Mouse (Mus musculus): ENCODE measurements around the gene Spp1. TPM values are rescaled to one million over a fixed set of nuclear protein-coding genes. Genes with fewer than 3 reads are reported as not detected.

Spp1 gene
- polyA plus RNA-seq (2015; fragmentation: Nextera tagmentation; extraction: Ambion mirVana): 11.1 and 11.3 TPM in 2 replicates

GRCm38 (mm10) chr5:104434835-104435301, at the start of gene Spp1:
Gene Spp1 (plus strand): TSS chr5:104435118.
- no peak for ATAC-seq (ENCODE audit: low FRiP score, low read depth)
- Histone ChIP-seq H3K36me3 (no peaks in the 10 kb centered on the region), H3K4me2 (replicated peaks) (no peak within 1 kb of the TSS), H3K9me3 (no peaks in the 10 kb centered on the region), H3K27ac (no peak within 1 kb of the TSS), H3K4me1 (0 out of 2 replicates have a peak, but pooled peaks cover 2% of the 10 kb centered on the region), H3K27me3 (no peaks in the 10 kb centered on the region), H3K9ac (no peak within 1 kb of the TSS), H3K4me3 (no peak within 1 kb of the TSS)
- 60% methylated on average over 7 of the region's 7 CpGs for WGBS

DNA sequence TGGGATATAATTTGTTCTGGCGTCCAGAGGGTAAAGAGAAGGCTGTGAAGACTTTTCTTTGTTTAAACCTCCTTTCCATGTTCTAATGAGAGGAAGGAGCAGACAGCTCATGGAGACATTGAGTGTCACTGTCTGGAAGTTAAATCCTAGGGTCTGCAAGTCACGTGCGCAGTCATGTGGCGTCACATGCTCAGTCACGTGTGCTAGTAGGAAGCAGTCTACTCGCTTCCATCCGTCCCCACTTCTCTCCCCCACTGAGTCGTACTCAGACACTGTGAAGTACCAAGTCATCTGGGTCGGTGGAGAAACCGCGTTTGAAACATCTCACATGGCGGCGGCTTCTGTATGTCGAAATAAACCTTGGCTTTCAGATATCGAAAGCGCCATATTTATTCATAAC, 49.4 kb upstream of the Spp1 start:
- H3K4me3 ChIP-seq: no peak overlapping the region
- no peak overlapping the region for H3K4me2 ChIP-seq (replicated peaks)
- no peaks in the 10 kb centered on the region for H3K27me3 ChIP-seq
- no peak for ATAC-seq (ENCODE audit: low FRiP score, low read depth)
- no peaks in the 10 kb centered on the region for H3K9me3 ChIP-seq
- H3K27ac ChIP-seq: no peak overlapping the region
- H3K4me1 ChIP-seq: no peaks in the 10 kb centered on the region
- no peaks in the 10 kb centered on the region for H3K36me3 ChIP-seq
- no peak overlapping the region for H3K9ac ChIP-seq
- 89% methylated on average over 16 of the region's 16 CpGs for WGBS

- no peak overlapping the region for H3K9ac ChIP-seq
- H3K36me3 ChIP-seq: no peaks in the 10 kb centered on the region
- H3K27ac ChIP-seq: no peak overlapping the region
- WGBS: 70% methylated on average over 5 of the region's 5 CpGs
- no peak overlapping the region for H3K4me2 ChIP-seq (replicated peaks)
- H3K4me1 ChIP-seq: no peaks in the 10 kb centered on the region
- no peaks in the 10 kb centered on the region for H3K9me3 ChIP-seq
- H3K4me3 ChIP-seq: no peak overlapping the region
- no peaks in the 10 kb centered on the region for H3K27me3 ChIP-seq
- no peak for ATAC-seq (ENCODE audit: low FRiP score, low read depth)
Measured at GRCm38 (mm10) chr5:104386908-104387307, 48.0 kb upstream of the Spp1 start.

DNA sequence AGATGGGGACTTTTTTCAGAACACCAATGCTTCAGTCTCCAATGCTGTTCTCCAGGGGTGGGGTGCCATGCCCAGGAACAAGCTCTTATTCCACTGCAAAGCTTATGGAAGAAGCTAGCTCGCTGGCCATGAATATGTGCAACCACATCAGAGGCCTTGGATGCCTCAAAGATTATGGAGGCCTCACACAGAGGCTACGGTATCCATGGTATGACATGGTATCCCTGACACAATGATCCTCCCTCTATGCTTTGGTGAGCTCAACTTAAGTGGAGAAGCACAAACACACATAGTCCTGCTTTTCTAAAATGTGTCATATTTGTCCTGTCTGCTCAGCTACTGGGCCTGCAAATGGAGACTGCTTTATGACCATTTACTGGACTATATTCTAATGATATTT, 44.0 kb upstream of the Spp1 start:
- no peaks in the 10 kb centered on the region for H3K4me1 ChIP-seq
- H3K4me2 ChIP-seq (replicated peaks): no peak overlapping the region
- H3K27me3 ChIP-seq: no peaks in the 10 kb centered on the region
- no peak for ATAC-seq (ENCODE audit: low FRiP score, low read depth)
- H3K36me3 ChIP-seq: no peaks in the 10 kb centered on the region
- no peak overlapping the region for H3K9ac ChIP-seq
- H3K27ac ChIP-seq: no peak overlapping the region
- no peak overlapping the region for H3K4me3 ChIP-seq
- H3K9me3 ChIP-seq: no peaks in the 10 kb centered on the region
- 83% methylated on average over 2 of the region's 2 CpGs for WGBS

GRCm38 (mm10) chr5:104392784-104393183, 42.1 kb upstream of the Spp1 start:
- Histone ChIP-seq H3K27ac (no peak overlapping the region), H3K4me2 (replicated peaks) (no peak overlapping the region), H3K4me3 (no peak overlapping the region), H3K9ac (no peak overlapping the region), H3K27me3 (no peaks in the 10 kb centered on the region), H3K36me3 (no peaks in the 10 kb centered on the region), H3K4me1 (no peaks in the 10 kb centered on the region), H3K9me3 (no peaks in the 10 kb centered on the region)
- 74% methylated on average over 5 of the region's 5 CpGs for WGBS
- no peak for ATAC-seq (ENCODE audit: low FRiP score, low read depth)

DNA sequence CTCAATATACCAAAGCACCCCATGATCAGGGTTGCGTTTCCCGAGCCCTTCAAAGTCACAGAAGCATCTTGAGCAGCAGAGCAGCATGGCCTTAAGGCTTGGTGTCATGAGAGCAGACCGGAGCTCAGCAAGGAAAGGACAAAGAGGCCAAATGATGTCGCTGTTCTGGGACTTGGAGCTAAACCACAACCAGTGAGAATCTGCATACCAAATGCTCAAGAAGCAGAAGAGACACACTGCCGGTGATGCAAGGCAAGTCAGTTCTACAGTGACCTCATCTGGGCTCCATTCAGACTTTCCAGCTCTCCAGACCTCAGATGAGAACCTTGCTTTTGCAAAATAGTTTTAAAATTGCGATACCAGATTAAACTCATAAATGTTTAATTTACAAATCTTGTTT, 38.6 kb upstream of the Spp1 start:
- Histone ChIP-seq H3K27ac (no peak overlapping the region), H3K27me3 (no peaks in the 10 kb centered on the region), H3K4me1 (peaks cover 10% of the 10 kb centered on the region), H3K9ac (no peak overlapping the region), H3K36me3 (no peaks in the 10 kb centered on the region), H3K9me3 (no peaks in the 10 kb centered on the region), H3K4me2 (replicated peaks) (no peak overlapping the region), H3K4me3 (no peak overlapping the region)
- ATAC-seq (ENCODE audit: low FRiP score, low read depth): no peak
- WGBS: 79% methylated on average over 6 of the region's 6 CpGs

DNA sequence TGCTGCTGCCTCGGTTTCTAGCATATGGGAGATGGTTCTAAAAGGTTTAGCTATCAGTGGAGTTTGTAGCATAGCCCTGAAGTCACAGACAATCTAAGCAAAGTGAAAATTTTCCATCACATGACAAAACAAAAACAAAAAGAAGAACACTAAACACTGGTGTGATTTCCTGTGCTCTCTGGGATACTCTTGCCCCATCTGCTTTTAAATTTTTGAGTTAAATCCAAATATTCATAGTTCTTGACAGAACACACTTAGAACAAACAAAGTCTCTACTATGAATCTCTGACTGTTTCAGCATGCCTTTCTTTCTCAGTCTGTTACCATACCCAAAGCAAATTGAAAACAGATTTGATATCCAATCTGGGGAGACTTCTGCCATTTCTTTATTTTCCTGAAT, 36.9 kb upstream of the Spp1 start:
- H3K36me3 ChIP-seq: no peaks in the 10 kb centered on the region
- H3K4me1 ChIP-seq: peaks cover 10% of the 10 kb centered on the region
- H3K27me3 ChIP-seq: no peaks in the 10 kb centered on the region
- no peak for ATAC-seq (ENCODE audit: low FRiP score, low read depth)
- no peak overlapping the region for H3K27ac ChIP-seq
- H3K4me3 ChIP-seq: no peak overlapping the region
- WGBS: 73% methylated on average over 1 of the region's 1 CpGs
- H3K9me3 ChIP-seq: no peaks in the 10 kb centered on the region
- no peak overlapping the region for H3K4me2 ChIP-seq (replicated peaks)
- H3K9ac ChIP-seq: no peak overlapping the region

GRCm38 (mm10) chr5:104399291-104399950, 35.5 kb upstream of the Spp1 start:
- Histone ChIP-seq H3K4me2 (replicated peaks) (no peak overlapping the region), H3K9me3 (no peaks in the 10 kb centered on the region), H3K4me1 (peaks cover 12% of the 10 kb centered on the region), H3K27ac (no peak overlapping the region), H3K36me3 (no peaks in the 10 kb centered on the region), H3K4me3 (no peak overlapping the region), H3K27me3 (no peaks in the 10 kb centered on the region), H3K9ac (no peak overlapping the region)
- no peak for ATAC-seq (ENCODE audit: low FRiP score, low read depth)
- WGBS: 30% methylated on average over 9 of the region's 9 CpGs

DNA sequence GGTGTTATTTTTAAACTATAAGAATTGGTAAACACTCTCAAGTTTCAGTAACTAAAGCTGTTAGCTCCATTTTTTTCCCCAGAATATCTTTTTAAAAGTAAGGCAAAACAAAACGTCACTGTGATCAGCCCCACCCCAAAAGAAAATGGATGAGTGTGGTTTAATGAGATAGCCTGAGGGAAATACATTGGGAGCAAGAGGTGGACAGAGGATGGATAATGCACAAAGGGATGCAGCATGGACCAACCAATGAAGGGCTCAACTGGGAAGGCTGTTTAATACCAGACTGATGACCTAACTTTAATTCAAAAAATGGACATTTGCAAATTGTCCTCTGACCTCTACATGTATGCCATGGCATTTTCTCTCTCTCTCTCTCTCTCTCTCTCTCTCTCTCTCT, 34.9 kb upstream of the Spp1 start:
- WGBS: 26% methylated on average over 1 of the region's 1 CpGs
- no peak overlapping the region for H3K4me2 ChIP-seq (replicated peaks)
- ATAC-seq (ENCODE audit: low FRiP score, low read depth): no peak
- no peaks in the 10 kb centered on the region for H3K27me3 ChIP-seq
- no peak overlapping the region for H3K27ac ChIP-seq
- H3K4me1 ChIP-seq: peaks cover 15% of the 10 kb centered on the region
- H3K4me3 ChIP-seq: no peak overlapping the region
- H3K9ac ChIP-seq: no peak overlapping the region
- no peaks in the 10 kb centered on the region for H3K9me3 ChIP-seq
- no peaks in the 10 kb centered on the region for H3K36me3 ChIP-seq

GRCm38 (mm10) chr5:104402651-104403050, 32.3 kb upstream of the Spp1 start:
- H3K4me3 ChIP-seq: no peak overlapping the region
- H3K27ac ChIP-seq: no peak overlapping the region
- WGBS: 44% methylated on average over 3 of the region's 3 CpGs
- no peaks in the 10 kb centered on the region for H3K9me3 ChIP-seq
- ATAC-seq (ENCODE audit: low FRiP score, low read depth): no peak
- no peaks in the 10 kb centered on the region for H3K27me3 ChIP-seq
- H3K4me2 ChIP-seq (replicated peaks): no peak overlapping the region
- no peaks in the 10 kb centered on the region for H3K36me3 ChIP-seq
- no peak overlapping the region for H3K9ac ChIP-seq
- H3K4me1 ChIP-seq: peaks cover 31% of the 10 kb centered on the region

GRCm38 (mm10) chr5:104403351-104403750, 31.6 kb upstream of the Spp1 start:
- H3K4me1 ChIP-seq: peaks cover 37% of the 10 kb centered on the region
- no peak overlapping the region for H3K9ac ChIP-seq
- 65% methylated on average over 3 of the region's 3 CpGs for WGBS

DNA sequence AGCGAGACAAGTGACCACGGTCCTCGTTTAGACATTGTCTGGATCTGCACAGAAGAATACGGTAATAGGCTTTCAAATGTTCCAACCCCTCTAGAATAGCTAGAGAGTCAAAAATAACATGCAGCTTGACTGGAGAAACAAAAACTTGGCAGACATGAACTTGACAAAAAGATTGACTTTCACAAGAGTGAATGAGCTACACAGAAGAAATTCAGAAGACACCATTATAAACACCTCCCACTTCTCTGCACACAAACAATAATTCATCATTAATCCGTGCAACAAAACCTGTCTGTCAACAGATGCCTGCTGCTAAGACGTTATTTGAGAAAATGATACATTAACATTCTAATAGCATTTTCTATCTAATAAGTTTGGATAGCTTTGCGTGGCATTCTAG, 30.4 kb upstream of the Spp1 start:
- Histone ChIP-seq H3K27ac (no peak overlapping the region), H3K9me3 (no peaks in the 10 kb centered on the region), H3K4me2 (replicated peaks) (no peak overlapping the region), H3K9ac (no peak overlapping the region), H3K4me1 (peaks cover 31% of the 10 kb centered on the region), H3K36me3 (no peaks in the 10 kb centered on the region), H3K27me3 (no peaks in the 10 kb centered on the region), H3K4me3 (no peak overlapping the region)
- WGBS: 80% methylated on average over 7 of the region's 7 CpGs
- no peak for ATAC-seq (ENCODE audit: low FRiP score, low read depth)

More at GRCm38 (mm10) chr5:104403351-104403750, 31.6 kb upstream of the Spp1 start:
- no peak overlapping the region for H3K4me3 ChIP-seq
- no peaks in the 10 kb centered on the region for H3K36me3 ChIP-seq
- H3K27ac ChIP-seq: no peak overlapping the region
- ATAC-seq (ENCODE audit: low FRiP score, low read depth): no peak
- no peaks in the 10 kb centered on the region for H3K9me3 ChIP-seq
- H3K27me3 ChIP-seq: no peaks in the 10 kb centered on the region
- no peak overlapping the region for H3K4me2 ChIP-seq (replicated peaks)

GRCm38 (mm10) chr5:104405051-104405450, 29.9 kb upstream of the Spp1 start:
- no peaks in the 10 kb centered on the region for H3K27me3 ChIP-seq
- 51% methylated on average over 3 of the region's 3 CpGs for WGBS
- no peak for ATAC-seq (ENCODE audit: low FRiP score, low read depth)
- H3K4me3 ChIP-seq: no peak overlapping the region
- no peaks in the 10 kb centered on the region for H3K9me3 ChIP-seq
- H3K27ac ChIP-seq: no peak overlapping the region
- no peak overlapping the region for H3K9ac ChIP-seq
- H3K4me1 ChIP-seq: peaks cover 27% of the 10 kb centered on the region
- no peak overlapping the region for H3K4me2 ChIP-seq (replicated peaks)
- H3K36me3 ChIP-seq: no peaks in the 10 kb centered on the region

Measured in limb, embryonic 13.5 days (tissue).